Mouse (Mus musculus) stomach, embryonic 15.5 days (tissue): ENCODE measurements around the gene Myo10. TPM values are rescaled to one million over a fixed set of nuclear protein-coding genes. Genes with fewer than 3 reads are reported as not detected.

Source experiments
- ATAC-seq: fragments of 200-750 bp; cut with Nextera tagmentation; 2 replicates; pipeline ENCODE4 v1.8.0; 2017; ENCODE audit warnings: low read depth, moderate number of reproducible peaks, moderate TSS enrichment; ENCODE audit not compliant: insufficient read depth, low FRiP score
- H3K27ac ChIP-seq: fragments of 300-500 bp; sonication (generic); 2 replicates; pipeline ENCODE4 v1.5.1; 2015; ENCODE audit warnings: mild to moderate bottlenecking, inconsistent platforms
- H3K27me3 ChIP-seq: fragments of 300-500 bp; sonication (generic); replicated peaks from 2 replicates; pipeline ENCODE4 v1.6.1; 2015; ENCODE audit warnings: inconsistent platforms
- H3K36me3 ChIP-seq: fragments of 300-500 bp; sonication (generic); 2 replicates; pipeline ENCODE4 v1.6.1; 2015; ENCODE audit warnings: inconsistent platforms
- H3K4me1 ChIP-seq: fragments of 300-500 bp; sonication (generic); 2 replicates; pipeline ENCODE4 v1.6.1; 2015; ENCODE audit warnings: inconsistent platforms
- H3K4me2 ChIP-seq: fragments of 300-500 bp; sonication (generic); 2 replicates; pipeline ENCODE4 v1.6.1; 2015; ENCODE audit warnings: mild to moderate bottlenecking, inconsistent platforms
- H3K4me3 ChIP-seq: fragments of 300-500 bp; sonication (generic); replicated peaks from 2 replicates; pipeline ENCODE4 v1.5.1; 2015; ENCODE audit warnings: inconsistent platforms
- H3K9ac ChIP-seq: fragments of 300-500 bp; sonication (generic); 2 replicates; pipeline ENCODE4 v1.6.1; 2015; ENCODE audit warnings: inconsistent platforms
- H3K9me3 ChIP-seq: fragments of 300-500 bp; sonication (generic); 2 replicates; pipeline ENCODE4 v1.6.1; 2016; ENCODE audit warnings: inconsistent platforms
- WGBS: fragments of 180-500 bp; shearing (Covaris S2); methylation state at CpG from one replicate; pipeline ENCODE4 v1.1.7; 2015; 5-methylcytosine and 5-hydroxymethylcytosine counted together
- polyA plus RNA-seq: library from polyadenylated mRNA; unstranded; fragments of >200 nt; fragmentation: Nextera tagmentation; extraction: Ambion mirVana; gene quantifications from 2 replicates; pipeline ENCODE4 v1.2.1, GENCODE M21; 2015

Gene Myo10
- polyA plus RNA-seq, 1 experiment from 2014 or later: 32.4 TPM

DNA sequence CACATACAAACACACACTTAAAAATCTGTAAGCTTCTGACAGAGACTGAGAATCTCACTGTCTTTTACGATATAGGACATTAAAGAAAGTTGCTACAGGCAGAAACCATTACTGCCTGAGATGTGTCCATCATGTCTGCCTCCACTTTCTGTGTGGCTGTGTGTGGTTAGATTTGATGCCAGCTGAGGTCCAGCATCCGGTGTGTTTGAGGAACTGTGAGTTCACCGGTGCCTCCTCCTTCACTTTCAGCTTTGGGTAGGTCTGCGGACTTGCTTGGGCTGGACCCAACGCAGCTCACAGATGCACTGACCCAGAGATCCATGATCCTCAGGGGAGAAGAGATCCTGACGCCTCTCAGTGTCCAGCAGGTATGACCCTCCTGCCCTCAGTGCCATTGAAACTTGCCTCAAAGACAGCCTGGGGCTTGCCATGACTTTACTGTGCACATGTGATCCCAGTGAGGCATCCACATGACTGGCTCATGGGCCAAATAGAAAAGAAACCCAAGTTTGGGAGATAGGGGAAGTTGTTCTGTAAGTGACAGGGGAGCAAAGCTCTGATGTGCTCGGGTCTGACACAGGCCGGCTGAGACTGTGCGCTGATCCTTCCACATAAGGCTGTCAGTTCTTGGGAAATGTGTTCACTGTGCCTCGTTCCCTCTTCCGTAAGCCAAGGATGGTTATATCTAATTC is 111.6 kb downstream of the Myo10 start:
- WGBS: 93% methylated on average over 11 of the region's 11 CpGs
- Histone ChIP-seq H3K36me3 (peaks cover 25% of the 10 kb centered on the region), H3K27ac (no peak overlapping the region), H3K4me1 (no peaks in the 10 kb centered on the region), H3K9me3 (no peaks in the 10 kb centered on the region), H3K4me3 (no peak overlapping the region), H3K9ac (no peak overlapping the region), H3K27me3 (no peaks in the 10 kb centered on the region), H3K4me2 (no peak overlapping the region)
- no peak for ATAC-seq

DNA sequence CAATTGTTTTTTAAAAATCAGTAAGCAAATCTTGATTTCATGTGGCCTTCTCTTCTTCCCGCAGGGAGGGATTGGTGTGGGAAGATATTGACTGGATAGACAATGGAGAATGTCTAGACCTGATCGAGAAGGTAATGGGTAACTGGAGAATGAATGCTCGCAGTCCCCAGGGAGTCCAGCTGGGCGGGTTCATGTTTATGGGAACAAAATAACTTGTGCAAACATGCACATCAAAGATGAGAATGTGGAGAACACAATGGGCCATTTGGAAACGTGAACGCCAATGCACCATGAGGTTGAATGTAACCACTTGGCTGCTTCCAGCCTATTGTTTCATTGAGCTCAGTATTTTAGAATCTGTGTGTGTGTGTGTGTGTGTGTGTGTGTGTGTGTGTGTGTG is 114.2 kb downstream of the Myo10 start:
- H3K36me3 ChIP-seq: peaks cover 25% of the 10 kb centered on the region
- H3K4me2 ChIP-seq: no peak overlapping the region
- 72% methylated on average over 6 of the region's 6 CpGs for WGBS
- ATAC-seq: no peak
- no peak overlapping the region for H3K4me3 ChIP-seq
- H3K9ac ChIP-seq: no peak overlapping the region
- H3K4me1 ChIP-seq: no peaks in the 10 kb centered on the region
- H3K9me3 ChIP-seq: no peaks in the 10 kb centered on the region
- no peak overlapping the region for H3K27ac ChIP-seq
- H3K27me3 ChIP-seq: no peaks in the 10 kb centered on the region

DNA sequence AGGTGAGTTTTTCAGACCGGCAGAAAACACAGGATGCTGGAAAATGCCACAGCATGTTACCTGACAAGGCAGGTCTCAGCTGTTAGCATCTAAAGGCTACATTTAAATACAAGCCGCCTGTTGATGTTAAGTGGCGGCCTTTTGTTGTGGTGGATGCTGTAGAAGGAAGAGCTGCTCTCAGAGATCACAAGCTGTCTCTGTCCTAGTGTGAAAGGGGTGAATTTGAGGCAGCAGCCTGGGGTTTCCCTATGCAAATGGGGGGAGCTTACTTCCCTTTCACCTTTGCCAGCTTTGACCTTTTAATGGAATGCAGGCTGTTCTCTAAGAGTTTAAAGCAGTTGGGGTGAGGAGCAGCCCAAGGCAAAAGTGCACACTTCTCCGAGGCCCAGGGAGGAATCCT is 117.9 kb downstream of the Myo10 start:
- 73% methylated on average over 4 of the region's 4 CpGs for WGBS
- Histone ChIP-seq H3K36me3 (peaks cover 25% of the 10 kb centered on the region), H3K27ac (no peak overlapping the region)

DNA sequence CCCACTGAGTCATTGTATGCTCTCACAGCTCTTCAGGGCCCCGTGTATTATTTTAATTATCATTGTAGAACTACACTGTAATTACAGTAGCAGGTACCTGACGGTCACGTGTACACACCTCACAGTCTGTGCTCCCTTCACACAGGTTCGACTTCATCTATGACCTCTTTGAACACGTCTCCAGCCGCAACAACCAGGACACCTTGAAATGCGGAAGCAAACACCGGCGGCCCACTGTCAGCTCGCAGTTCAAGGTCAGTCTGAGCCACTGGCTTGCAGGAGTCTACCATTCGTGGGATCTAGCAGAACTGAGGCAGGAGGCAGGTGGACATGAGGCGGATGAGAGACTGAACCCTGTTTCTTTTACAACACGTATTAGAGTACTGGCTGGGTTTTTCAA is 119.9 kb downstream of the Myo10 start:
- Histone ChIP-seq H3K27me3 (no peaks in the 10 kb centered on the region), H3K4me1 (no peaks in the 10 kb centered on the region), H3K4me3 (no peak overlapping the region), H3K9me3 (no peaks in the 10 kb centered on the region), H3K9ac (no peak overlapping the region), H3K4me2 (no peak overlapping the region), H3K36me3 (peaks cover 17% of the 10 kb centered on the region; the same call in 1 of the 2 replicates), H3K27ac (no peak overlapping the region)
- 86% methylated on average over 13 of the region's 13 CpGs for WGBS
- no peak for ATAC-seq

More for the DNA sequence above, 117.9 kb downstream of the Myo10 start:
- no peak overlapping the region for H3K9ac ChIP-seq
- H3K27me3 ChIP-seq: no peaks in the 10 kb centered on the region
- H3K9me3 ChIP-seq: no peaks in the 10 kb centered on the region
- no peaks in the 10 kb centered on the region for H3K4me1 ChIP-seq
- no peak for ATAC-seq
- no peak overlapping the region for H3K4me3 ChIP-seq
- H3K4me2 ChIP-seq: no peak overlapping the region

DNA sequence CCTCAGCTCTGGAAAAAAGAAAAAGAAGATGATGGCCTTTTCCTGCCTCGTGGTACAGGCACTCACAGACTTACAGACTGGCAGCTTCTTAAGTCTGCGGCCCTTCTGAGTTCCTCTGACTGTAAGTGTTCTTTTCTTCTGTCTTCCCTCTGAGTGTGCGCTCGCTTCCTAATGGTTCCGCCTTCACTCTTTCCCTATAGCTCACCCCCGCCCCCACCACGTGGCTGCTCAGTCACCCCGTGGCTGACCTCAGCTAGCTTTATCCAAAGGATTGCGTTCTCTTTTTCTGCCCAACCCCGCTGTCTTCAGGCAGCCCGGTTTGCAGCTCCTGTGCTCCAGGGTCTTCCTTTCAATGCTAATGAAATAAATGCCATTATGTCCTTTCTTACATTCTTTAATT is 129.2 kb downstream of the Myo10 start:
- H3K9ac ChIP-seq: no peak overlapping the region
- no peaks in the 10 kb centered on the region for H3K27me3 ChIP-seq
- ATAC-seq: no peak
- H3K27ac ChIP-seq: no peak overlapping the region; the same call in 1 of the 2 replicates
- WGBS: 54% methylated on average over 11 of the region's 11 CpGs
- no peaks in the 10 kb centered on the region for H3K4me1 ChIP-seq
- no peak overlapping the region for H3K4me3 ChIP-seq
- H3K36me3 ChIP-seq: no peaks in the 10 kb centered on the region; the same call in 1 of the 2 replicates
- no peaks in the 10 kb centered on the region for H3K9me3 ChIP-seq
- no peak overlapping the region for H3K4me2 ChIP-seq

DNA sequence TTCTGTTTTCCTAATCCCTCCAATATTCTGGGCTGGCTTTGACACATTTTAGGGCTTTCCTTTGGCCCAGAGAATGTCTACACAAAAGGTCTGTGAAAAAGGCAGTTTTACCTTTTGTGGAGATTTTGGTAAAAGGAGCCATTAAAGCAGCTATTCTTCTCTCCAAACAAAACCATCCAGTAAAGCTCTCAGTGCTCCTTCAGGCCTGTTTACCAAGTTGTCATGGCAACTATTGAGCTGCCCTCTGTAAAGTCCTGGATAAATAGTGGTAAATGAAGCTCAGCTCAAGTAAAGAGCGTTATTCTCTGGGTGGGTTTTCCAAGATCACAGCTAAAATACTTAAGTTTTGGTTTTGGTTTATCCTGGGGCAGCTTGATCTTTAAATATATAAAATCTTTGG is 130.3 kb downstream of the Myo10 start:
- no peak overlapping the region for H3K4me3 ChIP-seq
- H3K27me3 ChIP-seq: no peaks in the 10 kb centered on the region
- no peaks in the 10 kb centered on the region for H3K9me3 ChIP-seq
- H3K9ac ChIP-seq: no peak overlapping the region
- H3K36me3 ChIP-seq: no peaks in the 10 kb centered on the region; the same call in 1 of the 2 replicates
- 54% methylated on average over 1 of the region's 1 CpGs for WGBS
- H3K4me1 ChIP-seq: 0 out of 2 replicates have a peak, but pooled peaks cover under 1% of the 10 kb centered on the region
- no peak overlapping the region for H3K27ac ChIP-seq
- ATAC-seq: no peak
- no peak overlapping the region for H3K4me2 ChIP-seq

DNA sequence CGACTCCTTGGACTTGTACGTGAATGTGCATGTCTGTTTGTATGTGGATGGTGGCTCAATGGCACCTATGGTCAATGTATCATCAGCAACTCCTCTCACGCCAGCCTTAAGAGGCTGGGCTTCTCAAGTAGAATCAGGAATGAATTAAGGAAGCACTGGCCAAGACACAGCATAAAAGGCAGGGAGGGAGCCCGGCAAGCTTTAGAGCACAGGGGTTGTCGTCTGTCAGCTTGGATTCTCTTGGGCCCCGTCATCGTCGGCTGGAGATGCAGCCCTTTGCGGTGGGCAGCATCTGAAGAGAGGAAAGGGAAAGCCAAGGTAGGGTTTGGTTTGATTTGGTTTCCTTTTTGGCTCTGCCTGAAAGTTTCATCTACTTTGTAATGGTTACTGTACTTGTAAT is 130.7 kb downstream of the Myo10 start:
- Histone ChIP-seq H3K9me3 (no peaks in the 10 kb centered on the region), H3K4me2 (no peak overlapping the region), H3K27ac (0 out of 2 replicates have a peak overlapping the region, but pooled peaks have one; percentile 19), H3K4me3 (no peak overlapping the region), H3K27me3 (no peaks in the 10 kb centered on the region), H3K36me3 (no peaks in the 10 kb centered on the region; the same call in 1 of the 2 replicates), H3K9ac (no peak overlapping the region), H3K4me1 (peaks cover 5% of the 10 kb centered on the region; the same call in 1 of the 2 replicates)
- ATAC-seq: no peak
- WGBS: 61% methylated on average over 9 of the region's 9 CpGs

DNA sequence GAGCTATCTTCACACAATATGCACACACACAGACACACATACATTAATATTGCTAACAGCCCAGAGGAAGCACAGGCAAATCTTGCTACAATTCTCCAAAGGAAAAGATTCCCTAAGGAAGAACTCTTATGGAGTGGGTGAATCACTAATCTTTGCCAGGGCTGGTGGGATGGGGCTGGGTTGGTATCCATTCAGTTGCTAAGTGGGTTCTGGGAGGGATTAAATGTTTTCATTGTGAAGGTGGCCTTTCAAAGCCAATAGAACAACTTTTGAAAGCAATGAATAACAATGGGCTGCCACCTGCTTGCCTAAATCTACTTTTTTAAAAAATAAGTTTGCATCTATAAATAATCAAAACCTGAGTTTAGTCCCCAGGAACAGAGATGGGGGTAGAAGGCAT is 131.6 kb downstream of the Myo10 start:
- H3K9ac ChIP-seq: no peak overlapping the region
- no peaks in the 10 kb centered on the region for H3K27me3 ChIP-seq
- no peaks in the 10 kb centered on the region for H3K9me3 ChIP-seq
- H3K4me2 ChIP-seq: no peak overlapping the region
- peaks cover 8% of the 10 kb centered on the region; the same call in 1 of the 2 replicates for H3K4me1 ChIP-seq
- ATAC-seq: no peak
- H3K36me3 ChIP-seq: no peaks in the 10 kb centered on the region
- no peak overlapping the region for H3K4me3 ChIP-seq
- no peak overlapping the region for H3K27ac ChIP-seq

DNA sequence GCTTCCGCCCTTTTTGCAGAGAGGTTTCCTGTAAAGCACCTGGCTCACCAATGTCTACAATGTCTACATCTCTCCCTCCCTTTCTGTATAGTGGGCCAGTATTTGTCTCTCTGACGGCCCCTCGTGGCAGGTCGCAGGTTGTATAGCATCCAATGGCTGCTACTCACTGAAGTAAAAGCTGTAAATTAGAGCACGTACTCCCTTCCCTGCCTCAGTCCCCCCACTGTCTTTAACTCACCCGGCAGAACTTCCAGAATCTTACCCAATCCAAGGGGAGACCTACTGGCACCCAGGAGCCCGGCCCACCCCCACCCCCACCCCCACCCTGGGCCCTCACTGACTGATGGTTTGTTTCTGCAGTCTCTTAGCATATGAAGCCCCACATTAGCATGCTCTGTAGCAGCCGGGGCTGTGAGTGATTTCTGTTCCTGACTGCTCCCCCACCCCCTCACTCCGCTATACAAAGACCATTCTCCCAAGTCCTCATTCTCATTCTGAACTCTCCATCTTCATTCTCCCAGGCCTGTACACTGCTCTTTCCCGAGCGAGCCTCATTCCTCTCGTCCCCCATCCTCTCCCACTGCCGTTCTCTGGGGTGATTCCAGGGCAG is 132.1 kb downstream of the Myo10 start:
- ATAC-seq: no peak
- H3K4me2 ChIP-seq: no peak overlapping the region
- H3K4me1 ChIP-seq: peaks cover 8% of the 10 kb centered on the region; the same call in 1 of the 2 replicates
- H3K9me3 ChIP-seq: no peaks in the 10 kb centered on the region
- H3K9ac ChIP-seq: no peak overlapping the region
- H3K27me3 ChIP-seq: no peaks in the 10 kb centered on the region
- H3K4me3 ChIP-seq: no peak overlapping the region
- no peaks in the 10 kb centered on the region for H3K36me3 ChIP-seq
- no peak overlapping the region for H3K27ac ChIP-seq
- 47% methylated on average over 13 of the region's 13 CpGs for WGBS

DNA sequence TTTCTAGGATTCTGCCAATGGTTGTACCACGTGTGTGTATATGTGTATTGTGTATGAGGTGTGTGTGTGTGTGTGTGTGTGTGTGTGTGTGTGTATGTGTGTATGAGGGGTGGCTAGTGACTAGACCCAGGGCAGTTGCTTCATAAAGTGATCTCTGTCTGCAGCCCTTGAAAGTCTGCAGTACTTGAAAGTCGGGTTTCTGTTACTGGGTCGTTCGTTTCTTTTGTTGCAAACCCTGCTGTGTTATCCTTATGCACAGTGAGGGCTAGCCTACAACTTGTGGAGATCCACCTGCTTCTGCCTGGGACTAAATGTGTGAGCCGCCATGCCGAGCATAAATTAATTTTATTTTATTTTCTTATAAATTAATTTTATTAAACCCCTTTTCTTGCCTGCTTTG is 133.2 kb downstream of the Myo10 start:
- peaks cover 8% of the 10 kb centered on the region; the same call in 1 of the 2 replicates for H3K4me1 ChIP-seq
- H3K4me3 ChIP-seq: no peak overlapping the region

DNA sequence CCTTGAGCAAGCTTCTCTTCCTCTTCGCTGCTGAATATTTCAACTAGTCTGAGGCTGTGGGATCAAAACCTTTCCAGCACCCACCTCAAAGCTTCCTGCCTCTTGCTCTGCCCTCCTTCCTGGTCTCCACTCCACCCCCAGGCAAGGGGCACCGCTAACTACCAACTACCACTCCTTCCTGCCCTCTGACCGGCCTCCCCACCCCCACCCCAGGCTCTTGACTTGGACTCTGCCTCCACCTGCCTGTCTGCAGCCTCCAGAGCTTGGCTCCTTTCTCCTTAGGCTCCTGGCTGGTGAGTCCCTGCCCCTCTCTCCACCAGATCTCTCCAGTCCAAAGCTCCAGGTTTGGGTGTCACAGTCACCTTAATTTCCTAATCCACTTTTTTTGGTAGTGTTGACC is 133.7 kb downstream of the Myo10 start:
- H3K27ac ChIP-seq: no peak overlapping the region
- 63% methylated on average over 3 of the region's 3 CpGs for WGBS
- H3K4me2 ChIP-seq: no peak overlapping the region
- H3K4me1 ChIP-seq: peaks cover 8% of the 10 kb centered on the region; the same call in 1 of the 2 replicates
- no peak overlapping the region for H3K4me3 ChIP-seq
- no peaks in the 10 kb centered on the region for H3K9me3 ChIP-seq
- H3K36me3 ChIP-seq: no peaks in the 10 kb centered on the region
- no peaks in the 10 kb centered on the region for H3K27me3 ChIP-seq
- no peak for ATAC-seq
- H3K9ac ChIP-seq: no peak overlapping the region

More for the DNA sequence above, 133.2 kb downstream of the Myo10 start:
- no peak for ATAC-seq
- Histone ChIP-seq H3K4me2 (no peak overlapping the region), H3K9me3 (no peaks in the 10 kb centered on the region), H3K9ac (no peak overlapping the region), H3K27me3 (no peaks in the 10 kb centered on the region), H3K27ac (no peak overlapping the region), H3K36me3 (no peaks in the 10 kb centered on the region)
- 69% methylated on average over 6 of the region's 6 CpGs for WGBS

DNA sequence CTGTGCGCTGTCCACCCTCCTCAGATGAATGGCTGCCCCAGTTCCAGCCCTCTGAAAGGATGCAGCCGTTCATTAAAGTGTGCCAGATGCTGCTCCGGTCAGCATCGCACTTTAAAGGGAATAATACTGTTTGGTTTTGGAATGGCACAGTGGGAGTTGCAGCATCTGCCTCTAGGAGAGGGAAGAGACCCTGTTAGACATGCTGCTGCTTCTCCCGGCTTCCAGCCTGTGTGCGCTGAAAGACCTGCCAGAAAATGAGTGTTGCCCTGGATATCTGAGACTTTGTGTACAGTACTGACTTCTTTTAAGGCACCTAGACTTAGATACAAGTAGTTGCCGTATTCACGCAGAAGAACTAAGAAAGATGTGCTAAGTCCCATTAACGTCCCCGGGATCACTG is 135.7 kb downstream of the Myo10 start:
- Histone ChIP-seq H3K4me3 (no peak overlapping the region; the same call in 1 of the 2 replicates), H3K4me2 (peak overlapping the region; percentile 40), H3K27me3 (no peaks in the 10 kb centered on the region), H3K9me3 (no peaks in the 10 kb centered on the region), H3K27ac (peak overlapping the region; percentile 83), H3K36me3 (no peaks in the 10 kb centered on the region), H3K4me1 (peaks cover 19% of the 10 kb centered on the region), H3K9ac (no peak overlapping the region)
- ATAC-seq: no peak
- 30% methylated on average over 10 of the region's 10 CpGs for WGBS
